Mouse (Mus musculus) neural tube, embryonic 10.5 days (tissue): ENCODE results near the gene Ccnd2.

ENCODE experiments used
- DNase-seq: peaks from one replicate; pipeline ENCODE4 v3.0.0-alpha.2; 2017; ENCODE audit warnings: low spot score; ENCODE audit errors: extremely low spot score

The Ccnd2 gene

GRCm38 (mm10) chr6:127148526-127149302, 3.3 kb downstream of the Ccnd2 start:
- peak; percentile 35 for DNase-seq

GRCm38 (mm10) chr6:127147665-127148064, 4.3 kb downstream of the Ccnd2 start:
- DNase-seq: peak; percentile 92

- no peak for DNase-seq
Observed at GRCm38 (mm10) chr6:127146322-127146947, 5.6 kb downstream of the Ccnd2 start.

- DNase-seq: no peak
Observed at GRCm38 (mm10) chr6:127145464-127146190, 6.4 kb downstream of the Ccnd2 start.

GRCm38 (mm10) chr6:127143576-127144288, 8.3 kb downstream of the Ccnd2 start:
- no peak for DNase-seq

- no peak for DNase-seq
Observed at GRCm38 (mm10) chr6:127143124-127143520, 8.9 kb downstream of the Ccnd2 start.

GRCm38 (mm10) chr6:127142154-127143123, 9.6 kb downstream of the Ccnd2 start:
- peak; percentile 65 for DNase-seq

GRCm38 (mm10) chr6:127138962-127139361, 13.0 kb downstream of the Ccnd2 start:
- DNase-seq: no peak

GRCm38 (mm10) chr6:127133433-127134245, 18.4 kb downstream of the Ccnd2 start:
- no peak for DNase-seq

- no peak for DNase-seq
Observed at GRCm38 (mm10) chr6:127132719-127133118, 19.3 kb downstream of the Ccnd2 start.

- DNase-seq: no peak
Observed at GRCm38 (mm10) chr6:127131946-127132345, 20.0 kb downstream of the Ccnd2 start.

GRCm38 (mm10) chr6:127130377-127130776, 21.6 kb downstream of the Ccnd2 start:
- no peak for DNase-seq

- DNase-seq: no peak
Observed at GRCm38 (mm10) chr6:127129659-127130058, 22.3 kb downstream of the Ccnd2 start.

GRCm38 (mm10) chr6:127123506-127123905, 28.5 kb downstream of the Ccnd2 start:
- no peak for DNase-seq

GRCm38 (mm10) chr6:127122996-127123395, 29.0 kb downstream of the Ccnd2 start:
- no peak for DNase-seq

- DNase-seq: no peak
Observed at GRCm38 (mm10) chr6:127122221-127122806, 29.7 kb downstream of the Ccnd2 start.

GRCm38 (mm10) chr6:127114753-127115456, 37.1 kb downstream of the Ccnd2 start:
- DNase-seq: no peak

- peak; percentile 89 for DNase-seq
Observed at GRCm38 (mm10) chr6:127109402-127109930, 42.5 kb downstream of the Ccnd2 start, which contains the start of gene Tigar. Gene Tigar (minus strand): TSS chr6:127109557.
